Mouse (Mus musculus): ENCODE measurements around the gene Supt6. TPM values are rescaled to one million over a fixed set of nuclear protein-coding genes. Genes with fewer than 3 reads are reported as not detected.

The Supt6 gene
- total and polyA plus RNA-seq, 3 experiments, result 30.4 to 99.9 (median 65.5) TPM

- dilution Hi-C loops (cut with MboI; ENCODE audit: extremely low pct_ligation_motif_present, extremely low pct_unique_long_range_greater_than_20kb, low sequenced_read_pairs), result no loop called here
- no peaks in the 10 kb centered on the region for H3K4me1 ChIP-seq (ENCODE audit: control insufficient read depth in 1 of 2, insufficient read depth in 2 of 2)
- H3K4me2 ChIP-seq (ENCODE audit: insufficient read depth, low read depth, poor library complexity, severe bottlenecking), result no peak overlapping the region
- no peak overlapping the region for H3K4me3 ChIP-seq (replicated peaks in 1 of 3; ENCODE audit: low read depth in 2 of 3, low read length in 2 of 3, poor library complexity in 1 of 3)
- no peaks in the 10 kb centered on the region for H3K79me2 ChIP-seq (replicated peaks; ENCODE audit: control insufficient read depth, extremely low read depth, insufficient read depth, poor library complexity, severe bottlenecking)
- H3K9ac ChIP-seq (ENCODE audit: insufficient read depth, low read depth), result no peak overlapping the region
- H3K27me3 ChIP-seq (replicated peaks), result peaks cover 7% of the 10 kb centered on the region
- peaks cover 21 to 33% of the 10 kb centered on the region in 2 experiments for H3K36me3 ChIP-seq (replicated peaks in 1 of 2; ENCODE audit: control insufficient read depth in 1 of 2, insufficient read depth in 1 of 2, low read length in 1 of 2)
- no peaks in the 10 kb centered on the region for H3K9me3 ChIP-seq (replicated peaks; ENCODE audit: low read length)
- in situ Hi-C loops (cut with MboI; ENCODE audit: low pct_ligation_motif_present, low pct_unique_long_range_greater_than_20kb, low sequenced_read_pairs), result no loop called here
- H3K27ac ChIP-seq (ENCODE audit: insufficient read depth, low read depth), result no peak overlapping the region
- no peak for TF ChIP-seq E2F4 (IDR thresholded peaks at IDR 0.05; ENCODE audit: insufficient replicate concordance, low read depth, low read length)
- no peak for TF ChIP-seq MYC (IDR thresholded peaks at IDR 0.05; ENCODE audit: low read depth, low read length)
- TF ChIP-seq RAD21 (IDR thresholded peaks at IDR 0.05; ENCODE audit: low read depth, low read length), result peak; percentile 46
- TF ChIP-seq ZNF384 (IDR thresholded peaks at IDR 0.05; ENCODE audit: low read depth, low read length), result peak; percentile 18; the same call in 1 of the 2 replicates
- TF ChIP-seq SMC3 (IDR thresholded peaks at IDR 0.05; ENCODE audit: low read depth, low read length), result peak; percentile 37
- peak in 1 of 2 experiments; percentile 57; a peak in 2 of 4 replicates for TF ChIP-seq CTCF (conservative IDR thresholded peaks at IDR 0.05 in 1 of 2, IDR thresholded peaks at IDR 0.05 in 1 of 2; ENCODE audit: low read depth in 2 of 2, low read length in 2 of 2)
- DNase-seq (ENCODE audit: extremely low read depth), result peak; percentile 34
These were observed 10.8 kb upstream of the Supt6 start for GRCm38 (mm10) chr11:78256618-78257017.

GRCm38 (mm10) chr11:78247727-78248140, 1.9 kb upstream of the Supt6 start:
- H3K27ac ChIP-seq (ENCODE audit: insufficient read depth, low read depth), result peak overlapping the region; percentile 19; the same call in 1 of the 2 replicates
- peak overlapping the region; percentile 100 for H3K4me2 ChIP-seq (ENCODE audit: insufficient read depth, low read depth, poor library complexity, severe bottlenecking)
- peak; percentile 96 for DNase-seq (ENCODE audit: extremely low read depth)
- dilution Hi-C loops (cut with MboI; ENCODE audit: extremely low pct_ligation_motif_present, extremely low pct_unique_long_range_greater_than_20kb, low sequenced_read_pairs) (no loop called here), in situ Hi-C loops (cut with MboI; ENCODE audit: low pct_ligation_motif_present, low pct_unique_long_range_greater_than_20kb, low sequenced_read_pairs) (no loop called here)
- H3K36me3 ChIP-seq (replicated peaks in 1 of 2; ENCODE audit: control insufficient read depth in 1 of 2, insufficient read depth in 1 of 2, low read length in 1 of 2), result peaks cover 18 to 44% of the 10 kb centered on the region in 2 experiments
- H3K79me2 ChIP-seq (replicated peaks; ENCODE audit: control insufficient read depth, extremely low read depth, insufficient read depth, poor library complexity, severe bottlenecking), result peaks cover 67% of the 10 kb centered on the region
- H3K27me3 ChIP-seq (replicated peaks), result no peaks in the 10 kb centered on the region
- H3K9ac ChIP-seq (ENCODE audit: insufficient read depth, low read depth), result peak overlapping the region; percentile 97
- no peaks in the 10 kb centered on the region for H3K9me3 ChIP-seq (replicated peaks; ENCODE audit: low read length)
- H3K4me3 ChIP-seq (replicated peaks in 1 of 3; ENCODE audit: low read depth in 2 of 3, low read length in 2 of 3, poor library complexity in 1 of 3), result peak overlapping the region; percentile 64 to 98 (median 65)
- peak; percentile 78 for TF ChIP-seq HCFC1 (IDR thresholded peaks at IDR 0.05; ENCODE audit: low read depth, low read length)
- TF ChIP-seq SMC3 (IDR thresholded peaks at IDR 0.05; ENCODE audit: low read depth, low read length), result no peak
- TF ChIP-seq MXI1 (IDR thresholded peaks at IDR 0.05; ENCODE audit: low read depth, low read length), result no peak
- TF ChIP-seq SIN3A (IDR thresholded peaks at IDR 0.05; ENCODE audit: low read length), result peak; percentile 83
- TF ChIP-seq KAT2A (IDR thresholded peaks at IDR 0.05; ENCODE audit: insufficient replicate concordance, low read length), result peak; percentile 50; the same call in 1 of the 2 replicates
- TF ChIP-seq ZNF384 (IDR thresholded peaks at IDR 0.05; ENCODE audit: low read depth, low read length), result no peak
- TF ChIP-seq E2F4 (IDR thresholded peaks at IDR 0.05; ENCODE audit: insufficient replicate concordance, low read depth, low read length), result no peak
- no peak for TF ChIP-seq CTCF (conservative IDR thresholded peaks at IDR 0.05 in 1 of 2, IDR thresholded peaks at IDR 0.05 in 1 of 2; ENCODE audit: low read depth in 2 of 2, low read length in 2 of 2)
- TF ChIP-seq NRF1 (IDR thresholded peaks at IDR 0.05; ENCODE audit: low read depth, low read length), result no peak
- peak; percentile 85 for TF ChIP-seq POLR2A (IDR thresholded peaks at IDR 0.05; ENCODE audit: low read depth, low read length)
- TF ChIP-seq USF2 (conservative IDR thresholded peaks at IDR 0.05; ENCODE audit: low read depth, low read length), result no peak
- peak; percentile 75 for TF ChIP-seq TBP (conservative IDR thresholded peaks at IDR 0.05; ENCODE audit: low read depth, low read length)
- TF ChIP-seq RAD21 (IDR thresholded peaks at IDR 0.05; ENCODE audit: low read depth, low read length), result no peak
- TF ChIP-seq ZMIZ1 (IDR thresholded peaks at IDR 0.05; ENCODE audit: low read depth, low read length), result peak; percentile 71
- peak; percentile 51; the same call in 1 of the 2 replicates for TF ChIP-seq TCF12 (IDR thresholded peaks at IDR 0.05; ENCODE audit: low read depth, low read length)
- peak; percentile 92 for TF ChIP-seq CHD2 (IDR thresholded peaks at IDR 0.05; ENCODE audit: low read length)
- no peak for TF ChIP-seq PAX5 (IDR thresholded peaks at IDR 0.05; ENCODE audit: low read length)
- TF ChIP-seq EP300 (IDR thresholded peaks at IDR 0.05; ENCODE audit: low read length), result peak; percentile 56; the same call in 1 of the 2 replicates
- peak; percentile 48 for TF ChIP-seq IRF4 (IDR thresholded peaks at IDR 0.05; ENCODE audit: low read depth, low read length)
- TF ChIP-seq ZC3H11A (IDR thresholded peaks at IDR 0.05; ENCODE audit: low read depth, low read length), result no peak
- TF ChIP-seq ELF1 (IDR thresholded peaks at IDR 0.05; ENCODE audit: low read depth, low read length), result peak; percentile 83
- 0 out of 2 replicates have a peak, but pooled peaks have one; percentile 29 for TF ChIP-seq MAX (IDR thresholded peaks at IDR 0.05; ENCODE audit: low read length)
- TF ChIP-seq MYC (IDR thresholded peaks at IDR 0.05; ENCODE audit: low read depth, low read length), result 0 out of 2 replicates have a peak, but pooled peaks have one; percentile 61
- TF ChIP-seq BHLHE40 (IDR thresholded peaks at IDR 0.05; ENCODE audit: low read depth, low read length), result no peak
- TF ChIP-seq NELFE (IDR thresholded peaks at IDR 0.05; ENCODE audit: low read depth, low read length), result peak; percentile 63
- TF ChIP-seq MAFK (IDR thresholded peaks at IDR 0.05; ENCODE audit: insufficient replicate concordance, low read length), result peak; percentile 80
- H3K4me1 ChIP-seq (ENCODE audit: control insufficient read depth in 1 of 2, insufficient read depth in 2 of 2), result peaks cover 8 to 53% of the 10 kb centered on the region in 2 experiments

Data from CH12.LX (cell line).